Mouse (Mus musculus) kidney, adult 9 months (tissue): ENCODE data around the gene Mylk.

Experiments used
- DNase-seq: peaks from one replicate; pipeline ENCODE4 v3.0.0; 2022

The Mylk gene

GRCm38 (mm10) chr16:34992854-34993253 is 247.8 kb downstream of the Mylk start:
- no peak for DNase-seq

- DNase-seq = no peak
These were observed 248.8 kb downstream of the Mylk start for GRCm38 (mm10) chr16:34993694-34994330.

GRCm38 (mm10) chr16:34994641-34995141 is 249.7 kb downstream of the Mylk start:
- DNase-seq = no peak

- DNase-seq = peak; percentile 74
These were observed 251.1 kb downstream of the Mylk start for GRCm38 (mm10) chr16:34996133-34996532.

- DNase-seq = no peak
These were observed 252.0 kb downstream of the Mylk start for GRCm38 (mm10) chr16:34997052-34997451.

GRCm38 (mm10) chr16:34997576-34997975 is 252.6 kb downstream of the Mylk start:
- no peak for DNase-seq

GRCm38 (mm10) chr16:34999016-34999415 is 254.0 kb downstream of the Mylk start:
- DNase-seq = no peak

GRCm38 (mm10) chr16:34999986-35000385 is 255.0 kb downstream of the Mylk start:
- no peak for DNase-seq

- DNase-seq = no peak
These were observed 256.0 kb downstream of the Mylk start for GRCm38 (mm10) chr16:35000923-35001560.

- DNase-seq = peak; percentile 69
These were observed 259.3 kb downstream of the Mylk start for GRCm38 (mm10) chr16:35004356-35004755.

GRCm38 (mm10) chr16:35004756-35005155 is 259.7 kb downstream of the Mylk start:
- peak; percentile 82 for DNase-seq

GRCm38 (mm10) chr16:35006251-35006650 is 261.2 kb downstream of the Mylk start:
- DNase-seq = peak; percentile 84

GRCm38 (mm10) chr16:35007361-35007760 is 262.4 kb downstream of the Mylk start:
- no peak for DNase-seq

- no peak for DNase-seq
These were observed 263.4 kb downstream of the Mylk start for GRCm38 (mm10) chr16:35008447-35008846.

- DNase-seq = no peak
These were observed 268.5 kb downstream of the Mylk start for GRCm38 (mm10) chr16:35013501-35013900.

- no peak for DNase-seq
These were observed 271.5 kb downstream of the Mylk start for GRCm38 (mm10) chr16:35016491-35016890.

GRCm38 (mm10) chr16:35018470-35018974 is 273.5 kb downstream of the Mylk start:
- no peak for DNase-seq

- no peak for DNase-seq
These were observed 276.9 kb downstream of the Mylk start for GRCm38 (mm10) chr16:35021903-35022241.

- peak; percentile 97 for DNase-seq
These were observed 277.5 kb downstream of the Mylk start, which contains the start of gene Hacd2 for GRCm38 (mm10) chr16:35022242-35023137. TSS of gene Hacd2 (plus strand) at chr16:35022428.

- no peak for DNase-seq
These were observed 278.2 kb downstream of the Mylk start for GRCm38 (mm10) chr16:35023138-35023735.

- no peak for DNase-seq
These were observed 279.3 kb downstream of the Mylk start for GRCm38 (mm10) chr16:35024300-35024699.

- DNase-seq = no peak
These were observed 280.3 kb downstream of the Mylk start for GRCm38 (mm10) chr16:35025347-35025746.

GRCm38 (mm10) chr16:35033241-35033640 is 288.2 kb downstream of the Mylk start:
- peak; percentile 55 for DNase-seq
